Mouse (Mus musculus): ENCODE data around the gene Ptges3. TPM values are rescaled to one million over a fixed set of nuclear protein-coding genes. Genes with fewer than 3 reads are reported as not detected.
A peak's percentile ranks its signal among the peaks of the same experiment; 100 is the strongest.

Gene Ptges3
- total and polyA plus RNA-seq, 3 experiments = 16.3 to 97.3 (median 96.0) TPM

GRCm38 (mm10) chr10:128091564-128092505 is 33.1 kb downstream of the Ptges3 start, which contains the start of gene Baz2a:
Gene Baz2a, plus strand, starts transcription at chr10:128091577.
- under 1% methylated on average over 20 of the region's 20 CpGs for WGBS
- peak; percentile 72 to 76 for DNase-seq
- intact Hi-C loops (cut with DNase I) = loop anchor here (2.0 to 10.0 kb wide), 2 partner anchors 95 to 403 kb away; partner anchors contain the start of genes Myl6 and Myl6b
- Histone ChIP-seq H3K9ac (ENCODE audit: low read depth, low read length) (peak within 1 kb of the TSS; percentile 96), H3K36me3 (ENCODE audit: control insufficient read depth, insufficient read depth, low read length) (peaks cover 31% of the 10 kb centered on the region), H3K4me3 (peak within 1 kb of the TSS; percentile 81), H3K4me1 (ENCODE audit: control insufficient read depth, insufficient read depth, low read length) (peaks cover 7% of the 10 kb centered on the region), H3K27ac (peak within 1 kb of the TSS; percentile 91), H3K79me2 (replicated peaks; ENCODE audit: control insufficient read depth, insufficient read depth, low read length) (no peaks in the 10 kb centered on the region), H3K27me3 (ENCODE audit: control insufficient read depth, insufficient read depth, low read length) (no peaks in the 10 kb centered on the region)
- TF ChIP-seq CTCF (IDR thresholded peaks at IDR 0.05) (no peak), POLR2A (IDR thresholded peaks at IDR 0.05; ENCODE audit: insufficient read depth, low read depth, low read length) (peak; percentile 76)

GRCm38 (mm10) chr10:128092506-128093495 is 34.0 kb downstream of the Ptges3 start:
- Histone ChIP-seq H3K4me1 (ENCODE audit: control insufficient read depth, insufficient read depth, low read length) (peaks cover 7% of the 10 kb centered on the region), H3K27ac (peak overlapping the region; percentile 91), H3K9ac (ENCODE audit: low read depth, low read length) (peak overlapping the region; percentile 96), H3K79me2 (replicated peaks; ENCODE audit: control insufficient read depth, insufficient read depth, low read length) (0 out of 2 replicates have a peak, but pooled peaks cover 4% of the 10 kb centered on the region), H3K36me3 (ENCODE audit: control insufficient read depth, insufficient read depth, low read length) (peaks cover 25% of the 10 kb centered on the region), H3K27me3 (ENCODE audit: control insufficient read depth, insufficient read depth, low read length) (no peaks in the 10 kb centered on the region), H3K4me3 (peak overlapping the region; percentile 81)
- WGBS = 2% methylated on average over 82 of the region's 88 CpGs
- intact Hi-C loops (cut with DNase I) = loop anchor here (2.0 to 10.0 kb wide), 2 partner anchors 94 to 402 kb away; partner anchors contain the start of genes Myl6 and Myl6b
- TF ChIP-seq EP300 (IDR thresholded peaks at IDR 0.05; ENCODE audit: insufficient read depth, low read depth, low read length) = 0 out of 2 replicates have a peak, but pooled peaks have one; percentile 6
- peak; percentile 43 for TF ChIP-seq POLR2A (IDR thresholded peaks at IDR 0.05; ENCODE audit: insufficient read depth, low read depth, low read length)
- TF ChIP-seq CTCF (IDR thresholded peaks at IDR 0.05) = peak; percentile 61
- DNase-seq = peak; percentile 89 to 90

- DNase-seq = peak; percentile 41 to 48
- TF ChIP-seq EP300 (IDR thresholded peaks at IDR 0.05; ENCODE audit: insufficient read depth, low read depth, low read length) (0 out of 2 replicates have a peak, but pooled peaks have one; percentile 1), CTCF (IDR thresholded peaks at IDR 0.05) (no peak), POLR2A (IDR thresholded peaks at IDR 0.05; ENCODE audit: insufficient read depth, low read depth, low read length) (no peak)
Measured at GRCm38 (mm10) chr10:128093496-128094294, 34.9 kb downstream of the Ptges3 start.

GRCm38 (mm10) chr10:128094340-128094968 is 35.7 kb downstream of the Ptges3 start:
- Histone ChIP-seq H3K4me3 (peak overlapping the region; percentile 20; the same call in 1 of the 2 replicates), H3K27me3 (ENCODE audit: control insufficient read depth, insufficient read depth, low read length) (no peaks in the 10 kb centered on the region), H3K27ac (peak overlapping the region; percentile 91), H3K79me2 (replicated peaks; ENCODE audit: control insufficient read depth, insufficient read depth, low read length) (peaks cover 5% of the 10 kb centered on the region; the same call in 1 of the 2 replicates), H3K9ac (ENCODE audit: low read depth, low read length) (0 out of 2 replicates have a peak overlapping the region, but pooled peaks have one; percentile 20), H3K36me3 (ENCODE audit: control insufficient read depth, insufficient read depth, low read length) (peaks cover 12% of the 10 kb centered on the region), H3K4me1 (ENCODE audit: control insufficient read depth, insufficient read depth, low read length) (peaks cover 7% of the 10 kb centered on the region)
- TF ChIP-seq EP300 (IDR thresholded peaks at IDR 0.05; ENCODE audit: insufficient read depth, low read depth, low read length) (no peak), POLR2A (IDR thresholded peaks at IDR 0.05; ENCODE audit: insufficient read depth, low read depth, low read length) (peak; percentile 20; the same call in 1 of the 2 replicates)
- peak; percentile 85 to 92 for DNase-seq
- intact Hi-C loops (cut with DNase I) = loop anchor here (10.0 kb wide), 1 partner anchor 400 kb away; the partner anchor contains the start of genes Myl6 and Myl6b
- WGBS = 11% methylated on average over 19 of the region's 19 CpGs

More at GRCm38 (mm10) chr10:128093496-128094294, 34.9 kb downstream of the Ptges3 start:
- Histone ChIP-seq H3K4me1 (ENCODE audit: control insufficient read depth, insufficient read depth, low read length) (peaks cover 7% of the 10 kb centered on the region), H3K79me2 (replicated peaks; ENCODE audit: control insufficient read depth, insufficient read depth, low read length) (0 out of 2 replicates have a peak, but pooled peaks cover 4% of the 10 kb centered on the region), H3K27me3 (ENCODE audit: control insufficient read depth, insufficient read depth, low read length) (no peaks in the 10 kb centered on the region), H3K27ac (peak overlapping the region; percentile 91), H3K36me3 (ENCODE audit: control insufficient read depth, insufficient read depth, low read length) (peaks cover 18% of the 10 kb centered on the region), H3K9ac (ENCODE audit: low read depth, low read length) (peak overlapping the region; percentile 96), H3K4me3 (peak overlapping the region; percentile 81)
- WGBS = 23% methylated on average over 13 of the region's 13 CpGs
- intact Hi-C loops (cut with DNase I) = loop anchor here (2.0 to 10.0 kb wide), 2 partner anchors 93 to 401 kb away; partner anchors contain the start of genes Myl6 and Myl6b

Measured in heart, adult 2 months (tissue).